Mouse (Mus musculus): ENCODE results near the gene Kif2a.
A peak's percentile ranks its signal among the peaks of the same experiment; 100 is the strongest.
"Not testable (repeated sequence)": the region's sequence is repeated elsewhere in the genome, so short reads cannot be mapped to it uniquely, and the experiment has no call there.

Kif2a gene

DNA sequence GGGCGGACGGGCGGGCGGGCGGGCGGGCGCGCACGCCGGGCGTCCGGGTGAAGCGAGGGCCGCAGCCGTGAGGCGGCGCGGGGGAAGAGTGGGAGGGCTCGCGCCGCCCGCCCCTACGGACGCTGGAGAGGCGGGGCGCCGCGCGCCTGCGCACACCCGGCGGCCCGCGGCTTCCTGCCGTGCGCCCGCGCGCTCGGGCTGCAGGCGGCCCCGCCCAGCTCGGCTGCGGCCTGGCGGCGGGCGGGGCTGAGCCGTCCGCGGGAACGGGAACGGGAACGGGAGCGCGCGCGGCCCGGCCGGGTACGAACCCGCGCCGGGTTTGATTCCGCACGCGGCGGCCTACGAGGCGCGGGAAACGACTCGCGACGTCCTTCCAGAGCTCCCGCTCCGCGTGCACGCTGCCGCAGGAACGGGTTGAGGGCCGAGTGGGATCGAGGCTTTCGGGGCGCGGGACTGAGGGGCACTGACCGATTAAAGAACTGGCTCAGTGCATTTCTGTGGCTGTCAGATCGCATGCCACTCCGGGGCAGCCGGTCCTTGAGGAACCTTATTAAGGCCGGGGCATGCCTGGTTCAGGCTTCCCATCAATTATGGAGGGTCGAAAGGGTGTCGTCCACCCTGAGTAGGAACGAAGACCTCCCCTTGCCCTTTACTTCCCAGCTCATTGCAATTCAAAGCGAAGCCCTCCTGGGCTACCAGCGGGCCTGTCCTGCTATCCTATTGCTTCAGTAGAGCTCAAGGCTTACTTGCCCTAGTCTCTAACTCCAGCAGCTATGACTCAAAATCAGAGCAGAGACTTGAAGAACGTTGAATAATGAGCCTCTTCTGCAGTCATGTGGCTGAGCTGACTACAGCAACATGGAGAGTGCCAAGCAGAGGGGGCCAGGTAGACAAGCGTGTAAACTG, 593 bp upstream of the Kif2a start:
- peak; percentile 46 for DNase-seq (ENCODE audit: low read depth, low spot score)

DNA sequence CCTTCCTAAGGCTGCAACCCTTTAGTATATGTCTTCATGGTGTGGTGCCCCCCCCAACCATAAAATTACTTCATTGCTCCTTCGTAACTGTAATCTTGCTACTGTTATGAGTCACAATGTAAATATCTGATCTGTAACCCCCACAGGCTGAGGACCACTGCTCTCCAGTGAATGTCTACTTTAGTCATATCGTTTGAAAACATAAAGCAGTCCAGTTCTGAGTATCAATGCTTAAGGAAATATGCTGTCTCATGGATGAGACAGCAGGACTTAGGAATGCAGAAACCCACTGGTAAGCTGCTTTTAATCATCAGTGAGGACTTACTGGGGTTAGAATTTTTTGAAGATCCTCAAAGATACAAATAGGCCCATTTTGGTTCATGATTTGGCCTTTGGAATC, 2.5 kb downstream of the Kif2a start:
- DNase-seq (ENCODE audit: low read depth, low spot score): no peak

GRCm38 (mm10) chr13:107013926-107014325, 8.0 kb downstream of the Kif2a start:
- no peak for DNase-seq (ENCODE audit: low read depth, low spot score)

- no peak for DNase-seq (ENCODE audit: low read depth, low spot score)
Observed at GRCm38 (mm10) chr13:107011618-107012017, 10.3 kb downstream of the Kif2a start.

GRCm38 (mm10) chr13:107008174-107008573, 13.8 kb downstream of the Kif2a start:
- no peak for DNase-seq (ENCODE audit: low read depth, low spot score)

DNA sequence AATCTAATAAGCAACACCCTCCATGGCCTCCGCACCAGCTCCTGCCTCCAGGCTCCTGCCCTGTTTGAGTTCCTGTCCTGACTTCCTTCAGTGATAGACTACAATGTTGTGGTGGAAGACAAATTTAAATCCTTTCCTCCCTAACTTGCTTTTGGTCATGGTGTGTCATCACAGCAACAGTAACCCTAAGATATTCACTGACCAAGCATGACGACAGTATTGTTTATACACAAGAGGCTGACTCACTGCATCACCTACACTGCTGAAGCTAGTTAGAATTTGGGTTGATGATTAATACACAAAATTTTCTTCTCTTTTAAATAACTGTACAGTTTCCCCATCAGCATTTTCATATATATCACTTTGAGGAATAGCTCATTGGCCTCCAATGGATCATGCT, 18.7 kb downstream of the Kif2a start:
- no peak for DNase-seq (ENCODE audit: low read depth, low spot score)

DNA sequence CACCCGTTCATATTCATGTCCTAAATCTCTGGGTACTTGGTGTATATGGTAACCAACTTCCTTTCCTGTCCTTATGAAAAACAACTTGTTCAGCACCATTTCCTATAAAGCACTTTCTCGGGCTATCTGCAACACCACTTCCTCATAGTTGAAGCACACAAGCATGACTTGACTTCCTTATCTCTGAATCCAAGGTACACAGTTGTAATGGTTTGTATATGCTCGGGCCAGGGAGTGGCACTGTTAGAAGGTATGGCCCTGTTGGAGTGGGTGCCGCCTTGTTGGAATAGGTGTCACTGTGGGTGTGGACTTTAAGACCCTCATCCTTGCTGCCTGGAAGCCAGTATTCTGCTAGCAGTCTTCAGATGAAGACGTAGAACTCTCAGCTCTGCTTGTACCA, 23.3 kb downstream of the Kif2a start:
- DNase-seq (ENCODE audit: low read depth, low spot score): no peak

- DNase-seq (ENCODE audit: low read depth, low spot score): peak; percentile 9
Observed at GRCm38 (mm10) chr13:106998026-106998425, 23.9 kb downstream of the Kif2a start.

DNA sequence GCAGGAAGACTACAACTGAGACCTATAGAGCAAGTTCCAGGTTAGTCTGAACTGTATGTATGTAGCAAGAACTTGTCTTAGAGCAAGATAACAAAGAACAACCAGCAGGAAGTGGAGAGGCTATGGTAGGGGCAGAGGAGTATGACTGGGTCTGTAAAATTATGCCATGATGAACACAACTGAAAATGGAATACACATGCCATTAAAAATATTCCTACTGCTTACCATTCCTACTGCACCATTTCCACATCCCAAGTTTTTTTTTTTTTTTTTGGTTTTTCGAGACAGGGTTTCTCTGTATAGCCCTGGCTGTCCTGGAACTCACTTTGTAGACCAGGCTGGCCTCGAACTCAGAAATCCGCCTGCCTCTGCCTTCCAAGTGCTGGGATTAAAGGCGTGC, 24.4 kb downstream of the Kif2a start:
- DNase-seq (ENCODE audit: low read depth, low spot score): not testable (repeated sequence)

DNA sequence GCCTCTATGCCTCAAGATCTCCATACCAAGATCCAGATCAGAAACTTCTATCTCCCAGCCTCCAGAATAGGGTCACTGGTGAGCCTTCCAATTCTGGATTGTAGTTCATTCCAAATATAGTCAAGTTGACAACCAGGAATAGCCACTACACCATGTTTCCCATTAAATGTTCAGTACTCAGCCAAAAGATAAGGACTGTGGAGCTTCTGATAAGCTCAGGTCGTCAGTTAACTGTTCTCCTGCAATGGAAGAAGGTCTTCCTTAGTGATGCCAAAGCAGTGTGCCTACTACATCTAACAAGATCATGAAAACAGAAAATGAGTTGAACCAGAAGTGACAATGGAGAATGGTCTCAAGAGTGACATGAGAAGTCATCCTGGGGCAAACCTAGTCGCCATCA, 25.0 kb downstream of the Kif2a start:
- DNase-seq (ENCODE audit: low read depth, low spot score): no peak

GRCm38 (mm10) chr13:106961496-106961895, 60.4 kb downstream of the Kif2a start:
- no peak for DNase-seq (ENCODE audit: low read depth, low spot score)

GRCm38 (mm10) chr13:106960557-106960956, 61.4 kb downstream of the Kif2a start:
- DNase-seq (ENCODE audit: low read depth, low spot score): no peak

- DNase-seq (ENCODE audit: low read depth, low spot score): no peak
Observed at GRCm38 (mm10) chr13:106958286-106958685, 63.6 kb downstream of the Kif2a start.

GRCm38 (mm10) chr13:106957554-106957953, 64.4 kb downstream of the Kif2a start:
- no peak for DNase-seq (ENCODE audit: low read depth, low spot score)

DNA sequence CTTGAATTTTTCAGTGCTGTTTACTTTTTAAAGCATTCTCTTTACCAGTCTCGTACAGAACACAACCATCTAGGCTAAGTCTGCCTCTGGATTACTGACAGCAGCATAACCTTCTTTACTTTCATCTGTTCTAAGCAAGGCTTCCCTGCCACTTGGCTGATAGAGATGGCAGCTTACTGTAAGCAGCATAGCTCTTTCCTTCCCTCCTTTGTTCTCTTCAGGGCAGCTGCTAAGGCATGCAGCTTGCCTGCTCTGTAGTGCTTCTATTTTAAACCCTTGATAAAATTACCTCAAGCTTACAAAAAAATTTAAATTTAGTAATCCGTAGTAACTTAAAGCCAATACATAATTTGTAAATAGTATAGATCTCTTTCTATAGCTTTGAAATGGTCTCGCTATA, 67.0 kb downstream of the Kif2a start:
- DNase-seq (ENCODE audit: low read depth, low spot score): no peak

GRCm38 (mm10) chr13:106947583-106947982, 74.3 kb downstream of the Kif2a start:
- DNase-seq (ENCODE audit: low read depth, low spot score): no peak

DNA sequence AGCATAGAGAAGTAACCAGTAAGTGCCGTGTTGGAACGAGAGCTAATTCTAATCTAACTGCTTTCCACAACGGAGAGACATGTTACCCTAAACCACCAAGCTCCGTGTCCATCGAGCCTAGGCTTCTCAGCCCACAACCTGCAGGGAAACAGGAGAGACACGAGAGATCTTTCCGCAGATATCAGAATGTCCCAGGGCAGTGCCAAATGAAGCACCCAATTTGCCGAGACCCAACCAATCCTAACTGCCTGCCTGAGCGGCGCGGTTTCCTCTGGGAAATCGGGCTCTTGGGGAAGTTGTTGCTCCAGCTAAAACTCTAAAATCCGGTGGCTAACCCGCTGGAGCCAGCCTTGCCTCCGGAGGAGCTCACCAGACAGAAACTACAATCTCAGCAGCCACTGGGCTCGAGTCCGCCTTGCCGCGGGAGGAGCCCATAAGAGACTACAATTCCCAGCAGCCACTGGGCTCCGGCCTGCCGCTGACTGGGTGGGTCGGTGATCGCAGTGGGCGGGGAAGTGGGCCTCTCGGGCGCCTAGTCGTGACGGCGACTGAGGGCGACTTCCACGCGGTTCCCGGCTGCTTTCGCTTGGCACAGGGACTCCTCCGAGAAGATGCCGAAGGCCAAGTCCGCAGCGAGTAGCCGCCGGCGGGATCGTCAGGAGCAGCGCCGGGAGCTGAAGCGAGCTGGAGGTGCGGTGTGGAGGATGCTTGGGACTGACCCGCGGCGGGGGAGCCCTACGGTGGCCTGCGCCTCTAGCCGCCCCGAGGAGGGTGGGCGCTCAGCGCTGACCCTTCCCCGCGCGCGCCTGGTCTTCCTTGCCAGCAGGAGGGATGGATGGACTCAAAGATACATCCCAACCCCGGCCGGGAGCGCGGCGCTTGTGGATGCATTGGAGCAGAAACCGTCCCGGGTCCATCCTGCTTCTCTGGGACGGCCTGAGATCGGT, 75.1 kb downstream of the Kif2a start, which contains the start of gene Dimt1:
Gene Dimt1, plus strand, starts transcription at position 534 of the 947 bp plus-strand sequence.
- DNase-seq (ENCODE audit: low read depth, low spot score): peak; percentile 94

GRCm38 (mm10) chr13:106945518-106945917, 76.4 kb downstream of the Kif2a start:
- DNase-seq (ENCODE audit: low read depth, low spot score): no peak

- DNase-seq (ENCODE audit: low read depth, low spot score): no peak
Observed at GRCm38 (mm10) chr13:106942721-106943120, 79.2 kb downstream of the Kif2a start.

DNA sequence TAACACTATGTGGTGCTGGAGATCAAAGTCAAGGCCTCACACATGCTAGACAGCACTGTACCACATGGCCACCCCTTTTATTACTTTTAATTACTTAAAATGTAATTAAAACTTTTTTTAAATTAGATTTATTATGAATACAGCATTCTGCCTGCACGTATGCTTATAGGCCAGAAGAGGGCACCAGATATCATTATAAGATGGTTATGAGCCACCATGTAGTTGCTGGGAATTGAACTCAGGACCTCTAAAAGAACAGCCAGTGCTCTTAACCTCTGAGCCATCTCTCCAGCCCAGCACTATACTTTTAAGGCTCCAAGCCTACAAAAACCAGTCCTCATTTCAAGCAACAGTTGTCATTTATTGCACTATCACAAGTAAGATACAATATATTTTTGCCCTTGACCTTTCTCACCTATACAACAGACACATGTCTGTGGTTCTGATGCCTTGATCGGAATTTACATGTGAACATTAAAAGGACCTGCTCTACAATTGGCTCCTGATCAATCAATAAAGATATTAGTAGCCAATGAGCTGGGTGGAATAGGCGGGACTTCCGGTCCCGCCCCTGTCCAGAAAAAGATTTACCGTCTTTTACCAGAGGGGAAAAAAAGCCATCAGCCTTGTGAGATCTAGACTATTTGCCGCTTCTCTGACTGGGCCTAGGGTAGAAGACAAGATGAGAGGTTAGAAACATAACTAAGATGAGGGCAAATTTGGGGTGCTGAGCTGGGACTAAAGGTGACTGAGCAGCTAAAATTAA, 80.5 kb downstream of the Kif2a start:
- DNase-seq (ENCODE audit: low read depth, low spot score): no peak

GRCm38 (mm10) chr13:106937138-106937472, 84.8 kb downstream of the Kif2a start:
- DNase-seq (ENCODE audit: low read depth, low spot score): no peak

Measured in telencephalon, adult 2 months (tissue).